In the genomic region with DNA sequence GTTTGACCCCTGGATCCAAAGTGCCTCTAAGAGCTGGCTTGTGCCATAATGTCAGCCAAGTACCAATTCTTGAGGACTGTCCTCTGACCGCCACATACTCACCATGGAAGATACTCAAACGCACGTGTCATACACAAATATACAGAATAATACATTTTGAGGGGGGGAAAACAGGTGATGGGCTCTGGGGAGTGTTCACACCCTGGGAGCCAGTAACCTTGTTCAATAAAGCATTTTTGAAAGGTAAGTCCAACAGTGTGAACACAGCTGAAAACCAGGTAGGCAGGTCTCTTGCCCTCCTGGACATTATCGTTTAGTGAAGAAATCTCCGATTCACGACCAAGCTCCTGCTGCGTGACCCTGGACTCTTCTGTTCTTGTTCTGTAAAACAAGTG, we compare ENCODE assay signal across 8 mouse cellular contexts. TPM values are rescaled to one million over a fixed set of nuclear protein-coding genes. Genes with fewer than 3 reads are reported as not detected.
DNase-seq lines count a peak whose midpoint lies in the region; ATAC-seq and TF ChIP-seq lines count a peak whose summit lies in the region.

No protein-coding gene starts in this region.

- peak; percentile 35 for DNase-seq in cerebellum, adult 11-12 months
- peak; percentile 39 for DNase-seq in ZHBTc4 (ENCODE audit: low read depth, low spot score)
- DNase-seq in liver, postnatal 0 days, result no peak
- no peak for DNase-seq in left cerebral cortex, adult 9 months (ENCODE audit: low spot score in 2 of 2)
- no peak for DNase-seq in lung, adult 2 months
- DNase-seq in Muller cell, postnatal 12 days (ENCODE audit: inconsistent ontology term), result no peak

- H3K27ac ChIP-seq in hindbrain, embryonic 13.5 days, result no peak overlapping the region
- H3K27ac ChIP-seq in liver, postnatal 0 days (ENCODE audit: low read depth), result no peak overlapping the region

- no peaks in the 10 kb centered on the region for H3K9me3 ChIP-seq in hindbrain, embryonic 13.5 days
- no peaks in the 10 kb centered on the region for H3K9me3 ChIP-seq in liver, postnatal 0 days (ENCODE audit: low read length)

- no peaks in the 10 kb centered on the region for H3K36me3 ChIP-seq in hindbrain, embryonic 13.5 days
- 0 out of 2 replicates have a peak, but pooled peaks cover 2% of the 10 kb centered on the region for H3K36me3 ChIP-seq in liver, postnatal 0 days (replicated peaks; ENCODE audit: insufficient read depth, low read length)

- 35% methylated on average over 7 of the region's 7 CpGs for WGBS in hindbrain, embryonic 13.5 days
- 38% methylated on average over 7 of the region's 7 CpGs for WGBS in liver, postnatal 0 days (ENCODE audit: insufficient replicate concordance)
- WGBS in lung, adult 2 months, result 37% methylated on average over 7 of the region's 7 CpGs

- no peak; the same call in 1 of the 2 replicates for TF ChIP-seq EP300 in liver, postnatal 0 days (IDR thresholded peaks at IDR 0.05; ENCODE audit: low read depth)

- no peak for TF ChIP-seq POLR2A in lung, adult 2 months (IDR thresholded peaks at IDR 0.05; ENCODE audit: borderline replicate concordance, extremely low read depth, low read depth, low read length)

- peak overlapping the region; percentile 97; the same call in 1 of the 2 replicates for H3K4me3 ChIP-seq in hindbrain, embryonic 13.5 days
- no peak overlapping the region for H3K4me3 ChIP-seq in liver, postnatal 0 days (ENCODE audit: low read depth, low read length)
- H3K4me3 ChIP-seq in lung, adult 2 months (replicated peaks; ENCODE audit: extremely low read depth, low read depth, low read length), result no peak overlapping the region

- no peak for TF ChIP-seq CTCF in liver, postnatal 0 days (IDR thresholded peaks at IDR 0.05; ENCODE audit: low read depth)
- no peak for TF ChIP-seq CTCF in lung, adult 2 months (IDR thresholded peaks at IDR 0.05; ENCODE audit: insufficient read depth, low read length)

- H3K4me1 ChIP-seq in hindbrain, embryonic 13.5 days (replicated peaks), result peaks cover 9% of the 10 kb centered on the region
- peaks cover 10% of the 10 kb centered on the region for H3K4me1 ChIP-seq in liver, postnatal 0 days (ENCODE audit: insufficient read depth)
- H3K4me1 ChIP-seq in lung, adult 2 months (ENCODE audit: control insufficient read depth, insufficient read depth, low read length), result peaks cover 3% of the 10 kb centered on the region; the same call in 1 of the 2 replicates

- H3K4me2 ChIP-seq in hindbrain, embryonic 13.5 days, result 0 out of 2 replicates have a peak overlapping the region, but pooled peaks have one; percentile 2
- peak overlapping the region; percentile 47 for H3K4me2 ChIP-seq in liver, postnatal 0 days (ENCODE audit: low read depth, low read length)

- no peaks in the 10 kb centered on the region for H3K27me3 ChIP-seq in hindbrain, embryonic 13.5 days
- H3K27me3 ChIP-seq in liver, postnatal 0 days (ENCODE audit: insufficient read depth, low read length), result no peaks in the 10 kb centered on the region

- H3K9ac ChIP-seq in hindbrain, embryonic 13.5 days, result no peak overlapping the region
- no peak overlapping the region for H3K9ac ChIP-seq in liver, postnatal 0 days (replicated peaks)

- no peak for ATAC-seq in cerebellum, adult (ENCODE audit: insufficient number of reproducible peaks, low FRiP score, low TSS enrichment)
- no peak; the same call in 1 of the 2 replicates for ATAC-seq in hindbrain, embryonic 13.5 days (ENCODE audit: low FRiP score)
- no peak; the same call in 1 of the 2 replicates for ATAC-seq in liver, postnatal 0 days

RNA-seq across cellular contexts. Expression of a gene that starts 0.4 kb away (rescaled TPM):
- polyA plus RNA-seq in hindbrain, embryonic 13.5 days (2015; fragmentation: Nextera tagmentation; extraction: Ambion mirVana), result 66.4 and 68.4 TPM in 2 replicates
- polyA plus RNA-seq in liver, postnatal 0 days (2015; fragmentation: Nextera tagmentation; extraction: Ambion mirVana), result 22.7 and 24.6 TPM in 2 replicates
- polyA plus RNA-seq in lung, adult 2 months (2012; rRNA removed), result 8.7 and 14.9 TPM in 2 replicates

RNA-seq across cellular contexts. Expression of a gene that starts 24.8 kb away (rescaled TPM):
- polyA plus RNA-seq in hindbrain, embryonic 13.5 days (2015; fragmentation: Nextera tagmentation; extraction: Ambion mirVana), result 3.1 and 3.9 TPM in 2 replicates
- polyA plus RNA-seq in liver, postnatal 0 days (2015; fragmentation: Nextera tagmentation; extraction: Ambion mirVana), result 6.8 and 7.7 TPM in 2 replicates
- 8.1 and 9.4 TPM in 2 replicates for polyA plus RNA-seq in lung, adult 2 months (2012; rRNA removed)

RNA-seq across cellular contexts. Expression of a gene that starts 54.6 kb away (rescaled TPM):
- polyA plus RNA-seq in hindbrain, embryonic 13.5 days (2015; fragmentation: Nextera tagmentation; extraction: Ambion mirVana), result 3.7 and 3.9 TPM in 2 replicates
- polyA plus RNA-seq in liver, postnatal 0 days (2015; fragmentation: Nextera tagmentation; extraction: Ambion mirVana), result 10.8 and 12.1 TPM in 2 replicates
- 7.0 and 18.2 TPM in 2 replicates for polyA plus RNA-seq in lung, adult 2 months (2012; rRNA removed)

Comparison
In these comparisons a context has a peak if more than half of its experiments do, and no peak if none do; other contexts are left out.
1. DNase-seq: peak in cerebellum, adult 11-12 months (single experiment) and ZHBTc4 (single experiment); none in liver, postnatal 0 days (single experiment), left cerebral cortex, adult 9 months (0 of 2), lung, adult 2 months (single experiment) and Muller cell, postnatal 12 days (single experiment).